ENCODE assay signal across 8 mouse cellular contexts in the genomic region with DNA sequence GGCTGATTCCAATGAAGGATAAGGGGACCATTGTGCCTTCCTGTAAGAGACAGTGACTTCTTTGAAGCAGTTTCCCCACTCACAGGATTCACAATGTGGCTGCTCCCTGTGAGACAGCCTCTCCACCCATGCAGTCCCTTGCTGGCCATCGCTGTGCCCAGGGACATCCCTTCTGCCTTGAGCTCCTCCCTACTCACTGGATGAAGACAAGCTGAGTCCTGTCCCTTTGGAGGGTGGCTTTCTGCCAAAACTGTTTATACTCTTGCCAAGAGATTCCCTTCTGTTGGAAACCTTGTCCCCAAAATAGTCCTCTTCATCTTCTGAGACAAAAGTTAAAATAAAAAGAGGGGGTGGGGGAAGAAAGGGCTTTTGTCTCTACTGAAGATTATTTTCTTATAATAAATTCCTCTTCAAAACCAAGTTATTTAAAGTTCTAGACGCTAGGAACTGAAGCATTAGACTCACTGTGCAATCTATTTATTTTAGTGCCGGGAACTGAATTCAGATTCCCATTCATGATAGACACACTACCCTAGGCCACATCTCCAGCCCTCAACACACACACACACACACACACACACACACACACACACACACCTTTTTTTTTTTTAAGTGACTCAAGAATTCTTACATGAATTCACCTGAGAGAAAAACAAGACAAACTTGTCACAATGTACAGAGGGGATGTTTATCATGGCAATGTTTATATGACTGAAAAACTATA.
DNase-seq lines count a peak whose midpoint lies in the region; ATAC-seq lines count a peak whose summit lies in the region.

No protein-coding gene starts in this region.

- WGBS in midbrain, embryonic 16.5 days, result 64% methylated on average over 3 of the region's 3 CpGs
- 91% methylated on average over 3 of the region's 3 CpGs for WGBS in midbrain, embryonic 11.5 days

- no peaks in the 10 kb centered on the region for H3K9me3 ChIP-seq in midbrain, embryonic 16.5 days (replicated peaks; ENCODE audit: control insufficient read depth, low read length, poor library complexity, severe bottlenecking)
- H3K9me3 ChIP-seq in midbrain, embryonic 11.5 days (ENCODE audit: control insufficient read depth, low read length), result no peaks in the 10 kb centered on the region

- peak; percentile 64; the same call in 1 of the 2 replicates for ATAC-seq in midbrain, embryonic 16.5 days
- no peak for ATAC-seq in midbrain, embryonic 11.5 days (ENCODE audit: low FRiP score)
- no peak for ATAC-seq in monocyte, adult 5-6 weeks (replicated peaks; ENCODE audit: insufficient number of reproducible peaks, low FRiP score, low TSS enrichment, poor library complexity, severe bottlenecking)
- no peak for ATAC-seq in inflammation-experienced regulatory T-cells, adult 6 months

- H3K4me3 ChIP-seq in midbrain, embryonic 16.5 days (ENCODE audit: low read depth, low read length), result no peak overlapping the region
- no peak overlapping the region for H3K4me3 ChIP-seq in midbrain, embryonic 11.5 days (ENCODE audit: low read depth, low read length)

- no peak overlapping the region for H3K9ac ChIP-seq in midbrain, embryonic 16.5 days (ENCODE audit: low read depth, low read length)
- H3K9ac ChIP-seq in midbrain, embryonic 11.5 days (ENCODE audit: low read length), result no peak overlapping the region

- intact Hi-C loops in heart, postnatal 25 days (cut with DNase I), result no loop called here

- no peak overlapping the region for H3K4me2 ChIP-seq in midbrain, embryonic 16.5 days (ENCODE audit: low read length)
- H3K4me2 ChIP-seq in midbrain, embryonic 11.5 days, result no peak overlapping the region

- H3K36me3 ChIP-seq in midbrain, embryonic 16.5 days (ENCODE audit: control insufficient read depth, insufficient read depth, low read length), result no peaks in the 10 kb centered on the region
- no peaks in the 10 kb centered on the region for H3K36me3 ChIP-seq in midbrain, embryonic 11.5 days (ENCODE audit: control insufficient read depth, insufficient read depth, low read length)

- no peaks in the 10 kb centered on the region for H3K4me1 ChIP-seq in midbrain, embryonic 16.5 days (ENCODE audit: control insufficient read depth, insufficient read depth, low read length)
- H3K4me1 ChIP-seq in midbrain, embryonic 11.5 days (ENCODE audit: control insufficient read depth, insufficient read depth, low read length), result no peaks in the 10 kb centered on the region

- H3K27me3 ChIP-seq in midbrain, embryonic 16.5 days (ENCODE audit: control insufficient read depth, insufficient read depth, low read depth, low read length), result no peaks in the 10 kb centered on the region
- H3K27me3 ChIP-seq in midbrain, embryonic 11.5 days (ENCODE audit: control insufficient read depth, insufficient read depth, low read length), result no peaks in the 10 kb centered on the region

- no peak overlapping the region for H3K27ac ChIP-seq in midbrain, embryonic 16.5 days (ENCODE audit: low read length)
- no peak overlapping the region for H3K27ac ChIP-seq in midbrain, embryonic 11.5 days (ENCODE audit: low read depth, low read length)

- DNase-seq in heart, adult 18-20 months, result peak; percentile 45 to 56
- DNase-seq in heart, postnatal 25 days (ENCODE audit: low spot score), result no peak
- no peak for DNase-seq in midbrain, embryonic 11.5 days (ENCODE audit: low spot score, missing footprints)
- DNase-seq in frontal cortex, postnatal 10 days (ENCODE audit: low spot score in 2 of 2), result peak; percentile 35 to 52
- DNase-seq in lung, postnatal 4 days, result peak; percentile 35 to 56

Comparison
In these comparisons a context has a peak if more than half of its experiments do, and no peak if none do; other contexts are left out.
1. DNase-seq: peak in heart, adult 18-20 months (2 of 2), frontal cortex, postnatal 10 days (2 of 2) and lung, postnatal 4 days (2 of 2); none in heart, postnatal 25 days (single experiment) and midbrain, embryonic 11.5 days (single experiment).